Mouse (Mus musculus): ENCODE results near the gene Cdh15. TPM values are rescaled to one million over a fixed set of nuclear protein-coding genes. Genes with fewer than 3 reads are reported as not detected.

The Cdh15 gene
- polyA plus RNA-seq, 1 experiment: 108 TPM

DNA sequence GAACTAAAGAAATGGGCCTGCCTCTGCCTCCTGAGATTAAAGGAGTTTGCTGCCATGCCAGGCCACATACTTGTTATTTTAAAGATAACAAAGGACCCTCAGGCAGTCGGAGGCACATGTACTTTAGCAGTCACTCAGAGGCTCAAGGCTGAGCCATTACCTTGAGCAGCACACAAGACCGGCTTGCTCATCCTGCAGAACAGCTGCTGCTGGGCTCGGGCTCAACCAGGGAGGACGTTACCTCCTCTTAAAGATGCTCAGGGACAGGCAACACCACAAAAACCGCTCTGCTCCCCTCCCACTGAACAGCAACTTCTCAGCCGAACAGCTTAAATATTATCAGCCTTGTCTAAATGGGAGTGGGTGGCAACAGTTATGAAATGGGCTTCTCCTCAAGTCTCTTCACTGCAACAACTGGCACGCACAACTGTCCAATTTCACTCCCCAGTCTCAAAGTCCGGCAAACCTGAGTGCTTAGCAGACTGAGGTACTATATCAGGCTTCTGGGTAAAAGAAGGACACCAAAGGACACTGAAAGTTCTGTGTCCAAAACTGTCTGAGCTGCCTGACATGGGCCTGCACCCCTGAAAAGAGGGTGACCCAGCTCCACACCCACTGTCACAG lies 54.2 kb downstream of the Cdh15 start:
- Histone ChIP-seq H3K27me3 (ENCODE audit: control insufficient read depth, insufficient read depth, insufficient read length) (no peaks in the 10 kb centered on the region), H3ac (ENCODE audit: control insufficient read depth, insufficient read length, low read depth) (no peak overlapping the region), H3K79me2 (ENCODE audit: control insufficient read depth, insufficient read depth) (peaks cover 65% of the 10 kb centered on the region), H3K36me3 (ENCODE audit: control insufficient read depth, insufficient read depth) (peaks cover 32% of the 10 kb centered on the region), H3K79me3 (ENCODE audit: low read depth) (peaks cover 45% of the 10 kb centered on the region), H3K4me3 (ENCODE audit: insufficient read depth, poor library complexity, severe bottlenecking) (no peak overlapping the region)
- no peak for TF ChIP-seq USF1 (IDR thresholded peaks at IDR 0.05; ENCODE audit: low read depth)
- no peak for TF ChIP-seq CTCF (IDR thresholded peaks at IDR 0.05; ENCODE audit: control insufficient read depth, insufficient read depth, insufficient read length)
- TF ChIP-seq MYOG (IDR thresholded peaks at IDR 0.05; ENCODE audit: control insufficient read depth, extremely low read depth, insufficient read length): no peak

GRCm38 (mm10) chr8:122902581-122902980 lies 54.8 kb downstream of the Cdh15 start:
- TF ChIP-seq USF1 (IDR thresholded peaks at IDR 0.05; ENCODE audit: low read depth) (no peak), FOSL1 (IDR thresholded peaks at IDR 0.05; ENCODE audit: insufficient read depth, low read length, poor library complexity, severe bottlenecking) (no peak), CEBPB (IDR thresholded peaks at IDR 0.05; ENCODE audit: low read depth) (no peak), MYOG (IDR thresholded peaks at IDR 0.05; ENCODE audit: control insufficient read depth, extremely low read depth, insufficient read length) (no peak), MAX (IDR thresholded peaks at IDR 0.05) (no peak), MYOD1 (IDR thresholded peaks at IDR 0.05; ENCODE audit: control insufficient read depth, insufficient read length, low read depth) (no peak), CTCF (IDR thresholded peaks at IDR 0.05; ENCODE audit: control insufficient read depth, insufficient read depth, insufficient read length) (no peak)
- no peak overlapping the region for H3ac ChIP-seq (ENCODE audit: control insufficient read depth, insufficient read length, low read depth)
- no peaks in the 10 kb centered on the region for H3K27me3 ChIP-seq (ENCODE audit: control insufficient read depth, insufficient read depth, insufficient read length)
- peaks cover 46% of the 10 kb centered on the region for H3K79me3 ChIP-seq (ENCODE audit: low read depth)
- H3K4me3 ChIP-seq (ENCODE audit: insufficient read depth, poor library complexity, severe bottlenecking): no peak overlapping the region
- H3K36me3 ChIP-seq (ENCODE audit: control insufficient read depth, insufficient read depth): peaks cover 26% of the 10 kb centered on the region
- H3K79me2 ChIP-seq (ENCODE audit: control insufficient read depth, insufficient read depth): peaks cover 65% of the 10 kb centered on the region

DNA sequence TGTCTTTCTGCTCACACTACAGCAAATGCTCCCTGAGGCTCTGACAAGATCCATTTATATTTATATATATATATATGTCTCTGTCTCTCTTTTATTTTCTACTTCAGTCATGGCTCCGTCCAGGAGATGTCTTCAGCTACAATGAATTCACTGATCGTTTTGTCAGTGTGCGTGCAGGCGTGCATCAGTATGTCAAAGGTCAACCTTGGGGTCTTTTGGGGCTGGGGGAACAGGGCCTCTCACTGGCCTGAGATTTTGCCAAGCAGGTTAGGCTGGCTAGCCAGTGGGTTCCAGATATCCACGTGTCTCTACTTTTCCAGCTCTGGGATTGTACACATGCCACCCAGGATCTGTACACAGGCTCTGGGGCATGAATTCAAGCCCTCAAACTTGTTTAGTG lies 55.2 kb downstream of the Cdh15 start:
- TF ChIP-seq MYOD1 (IDR thresholded peaks at IDR 0.05; ENCODE audit: control insufficient read depth, insufficient read length, low read depth) (no peak), CEBPB (IDR thresholded peaks at IDR 0.05; ENCODE audit: low read depth) (no peak), CTCF (IDR thresholded peaks at IDR 0.05; ENCODE audit: control insufficient read depth, insufficient read depth, insufficient read length) (no peak), MYOG (IDR thresholded peaks at IDR 0.05; ENCODE audit: control insufficient read depth, extremely low read depth, insufficient read length) (no peak), USF1 (IDR thresholded peaks at IDR 0.05; ENCODE audit: low read depth) (no peak), MAX (IDR thresholded peaks at IDR 0.05) (no peak), FOSL1 (IDR thresholded peaks at IDR 0.05; ENCODE audit: insufficient read depth, low read length, poor library complexity, severe bottlenecking) (no peak)
- Histone ChIP-seq H3K79me3 (ENCODE audit: low read depth) (peaks cover 46% of the 10 kb centered on the region), H3K4me3 (ENCODE audit: insufficient read depth, poor library complexity, severe bottlenecking) (no peak overlapping the region), H3ac (ENCODE audit: control insufficient read depth, insufficient read length, low read depth) (no peak overlapping the region), H3K36me3 (ENCODE audit: control insufficient read depth, insufficient read depth) (peaks cover 26% of the 10 kb centered on the region), H3K79me2 (ENCODE audit: control insufficient read depth, insufficient read depth) (peaks cover 65% of the 10 kb centered on the region), H3K27me3 (ENCODE audit: control insufficient read depth, insufficient read depth, insufficient read length) (no peaks in the 10 kb centered on the region)

DNA sequence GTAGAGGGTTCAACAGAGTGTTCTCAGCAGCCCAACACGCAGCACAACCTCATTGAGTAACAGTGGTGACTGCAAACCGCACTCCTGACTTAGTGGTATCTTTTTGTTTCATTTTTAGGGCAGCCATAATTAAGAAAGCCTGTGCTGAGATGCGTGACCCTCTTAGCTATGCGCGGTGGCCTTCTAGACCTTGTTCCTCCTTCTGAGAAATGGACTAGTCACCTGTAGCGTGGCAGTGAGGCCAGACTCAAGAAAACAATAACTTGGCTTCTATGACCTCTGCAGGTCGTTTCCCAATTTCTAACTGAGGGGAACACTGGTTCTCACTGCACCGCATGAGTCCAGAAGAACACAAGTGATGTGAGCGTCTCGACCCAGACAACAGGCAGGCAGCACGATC lies 56.7 kb downstream of the Cdh15 start:
- no peak for TF ChIP-seq CEBPB (IDR thresholded peaks at IDR 0.05; ENCODE audit: low read depth)
- TF ChIP-seq CTCF (IDR thresholded peaks at IDR 0.05; ENCODE audit: control insufficient read depth, insufficient read depth, insufficient read length): no peak
- TF ChIP-seq MAX (IDR thresholded peaks at IDR 0.05): no peak
- Histone ChIP-seq H3ac (ENCODE audit: control insufficient read depth, insufficient read length, low read depth) (no peak overlapping the region), H3K27me3 (ENCODE audit: control insufficient read depth, insufficient read depth, insufficient read length) (no peaks in the 10 kb centered on the region), H3K79me2 (ENCODE audit: control insufficient read depth, insufficient read depth) (peaks cover 80% of the 10 kb centered on the region), H3K4me3 (ENCODE audit: insufficient read depth, poor library complexity, severe bottlenecking) (no peak overlapping the region), H3K79me3 (ENCODE audit: low read depth) (peaks cover 52% of the 10 kb centered on the region), H3K36me3 (ENCODE audit: control insufficient read depth, insufficient read depth) (peaks cover 24% of the 10 kb centered on the region)

DNA sequence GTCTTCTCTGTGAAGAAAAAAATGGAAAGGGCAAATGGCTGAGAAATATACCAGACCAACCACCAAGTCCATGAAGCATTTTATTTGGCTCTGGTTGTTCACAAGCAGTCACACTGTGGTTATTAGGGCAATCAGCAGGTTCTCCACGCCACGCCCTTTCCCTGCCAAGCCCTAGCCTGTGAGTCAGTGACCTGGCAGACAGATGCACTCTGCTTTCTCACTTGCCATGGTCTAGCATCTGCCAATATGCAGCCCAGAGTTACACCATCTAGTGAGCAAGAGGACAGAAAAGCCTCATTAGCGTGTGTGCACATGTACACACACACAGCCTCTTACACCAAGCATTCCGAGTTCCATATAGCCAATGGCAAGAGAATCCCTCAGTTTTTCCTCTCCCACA lies 57.6 kb downstream of the Cdh15 start:
- no peaks in the 10 kb centered on the region for H3K27me3 ChIP-seq (ENCODE audit: control insufficient read depth, insufficient read depth, insufficient read length)
- H3ac ChIP-seq (ENCODE audit: control insufficient read depth, insufficient read length, low read depth): no peak overlapping the region
- TF ChIP-seq CEBPB (IDR thresholded peaks at IDR 0.05; ENCODE audit: low read depth): peak; percentile 19
- TF ChIP-seq MAX (IDR thresholded peaks at IDR 0.05): peak; percentile 33
- TF ChIP-seq MYOD1 (IDR thresholded peaks at IDR 0.05; ENCODE audit: control insufficient read depth, insufficient read length, low read depth): peak; percentile 63
- no peak for TF ChIP-seq USF1 (IDR thresholded peaks at IDR 0.05; ENCODE audit: low read depth)
- no peak for TF ChIP-seq MYOG (IDR thresholded peaks at IDR 0.05; ENCODE audit: control insufficient read depth, extremely low read depth, insufficient read length)
- no peak for TF ChIP-seq CTCF (IDR thresholded peaks at IDR 0.05; ENCODE audit: control insufficient read depth, insufficient read depth, insufficient read length)
- no peak for TF ChIP-seq FOSL1 (IDR thresholded peaks at IDR 0.05; ENCODE audit: insufficient read depth, low read length, poor library complexity, severe bottlenecking)
- peaks cover 56% of the 10 kb centered on the region for H3K79me3 ChIP-seq (ENCODE audit: low read depth)
- H3K79me2 ChIP-seq (ENCODE audit: control insufficient read depth, insufficient read depth): peaks cover 84% of the 10 kb centered on the region
- no peak overlapping the region for H3K4me3 ChIP-seq (ENCODE audit: insufficient read depth, poor library complexity, severe bottlenecking)
- H3K36me3 ChIP-seq (ENCODE audit: control insufficient read depth, insufficient read depth): peaks cover 16% of the 10 kb centered on the region

- Histone ChIP-seq H3K36me3 (ENCODE audit: control insufficient read depth, insufficient read depth) (peaks cover 15% of the 10 kb centered on the region), H3K4me3 (ENCODE audit: insufficient read depth, poor library complexity, severe bottlenecking) (no peak overlapping the region), H3K79me3 (ENCODE audit: low read depth) (peaks cover 57% of the 10 kb centered on the region), H3K79me2 (ENCODE audit: control insufficient read depth, insufficient read depth) (peaks cover 84% of the 10 kb centered on the region), H3ac (ENCODE audit: control insufficient read depth, insufficient read length, low read depth) (no peak overlapping the region), H3K27me3 (ENCODE audit: control insufficient read depth, insufficient read depth, insufficient read length) (no peaks in the 10 kb centered on the region)
- TF ChIP-seq MYOG (IDR thresholded peaks at IDR 0.05; ENCODE audit: control insufficient read depth, extremely low read depth, insufficient read length): no peak
- TF ChIP-seq FOSL1 (IDR thresholded peaks at IDR 0.05; ENCODE audit: insufficient read depth, low read length, poor library complexity, severe bottlenecking): peak; percentile 53
- TF ChIP-seq CTCF (IDR thresholded peaks at IDR 0.05; ENCODE audit: control insufficient read depth, insufficient read depth, insufficient read length): peak; percentile 54
Measured at GRCm38 (mm10) chr8:122906463-122907021, 58.8 kb downstream of the Cdh15 start.

All from C2C12 (cell line).